Mouse (Mus musculus) heart, postnatal 0 days (tissue): ENCODE data around the gene Cdk6. TPM values are rescaled to one million over a fixed set of nuclear protein-coding genes. Genes with fewer than 3 reads are reported as not detected.
"Not testable (repeated sequence)": the region's sequence is repeated elsewhere in the genome, so short reads cannot be mapped to it uniquely, and the experiment has no call there.

Experiments used
- ATAC-seq: fragments of 200-750 bp; cut with Nextera tagmentation; 2 replicates; pipeline ENCODE4 v1.8.0; 2017; ENCODE audit warnings: low read depth, moderate number of reproducible peaks, moderate library complexity; ENCODE audit not compliant: insufficient read depth
- DNase-seq: peaks from one replicate; pipeline ENCODE4 v3.0.0-alpha.2; 2016; ENCODE audit warnings: low spot score
- H3K27ac ChIP-seq: fragments of 300-500 bp; sonication (generic); 2 replicates; pipeline ENCODE4 v1.5.1; 2014; ENCODE audit warnings: low read depth, mild to moderate bottlenecking
- H3K27me3 ChIP-seq: fragments of 300-500 bp; sonication (generic); 2 replicates; pipeline ENCODE4 v1.6.1; 2014; ENCODE audit warnings: low read length, mixed read lengths; ENCODE audit not compliant: control insufficient read depth, insufficient read depth
- H3K36me3 ChIP-seq: fragments of 300-500 bp; sonication (generic); replicated peaks from 2 replicates; pipeline ENCODE4 v1.6.1; 2014; ENCODE audit warnings: low read length, mixed read lengths; ENCODE audit not compliant: control insufficient read depth, insufficient read depth
- H3K4me1 ChIP-seq: fragments of 300-500 bp; sonication (generic); 2 replicates; pipeline ENCODE4 v1.6.1; 2014; ENCODE audit warnings: antibody characterized with exemption; ENCODE audit not compliant: control insufficient read depth, insufficient read depth
- H3K4me2 ChIP-seq: fragments of 300-500 bp; sonication (generic); 2 replicates; pipeline ENCODE4 v1.6.1; 2014; ENCODE audit warnings: low read depth, mild to moderate bottlenecking, low read length, moderate library complexity
- H3K4me3 ChIP-seq: fragments of 300-500 bp; sonication (generic); 2 replicates; pipeline ENCODE4 v1.5.1; 2014; ENCODE audit warnings: low read depth, low read length
- H3K9ac ChIP-seq: fragments of 300-500 bp; sonication (generic); replicated peaks from 2 replicates; pipeline ENCODE4 v1.6.1; 2014; ENCODE audit warnings: low read depth, low read length, mixed read lengths
- H3K9me3 ChIP-seq: fragments of 300-500 bp; sonication (generic); replicated peaks from 2 replicates; pipeline ENCODE4 v1.6.1; 2016; ENCODE audit warnings: low read length; ENCODE audit not compliant: control insufficient read depth
- CTCF ChIP-seq: IDR thresholded peaks from 2 replicates; pipeline ENCODE4 v1.5.1; 2016; ENCODE audit warnings: antibody characterized with exemption, control low read depth, low read depth
- EP300 ChIP-seq: IDR thresholded peaks from 2 replicates; pipeline ENCODE4 v1.6.1; 2016; ENCODE audit warnings: antibody characterized with exemption, low read depth
- WGBS: fragments of 180-500 bp; shearing (Covaris S2); extraction: QIAGEN DNeasy Blood & Tissue Kit; methylation state at CpG from one replicate; pipeline ENCODE4 v1.1.7; 2014; 5-methylcytosine and 5-hydroxymethylcytosine counted together
- polyA plus RNA-seq: library from polyadenylated mRNA; unstranded; fragments of >200 nt; fragmentation: Nextera tagmentation; extraction: Ambion mirVana; gene quantifications from 2 replicates; pipeline ENCODE4 v1.2.1, GENCODE M21; 2015
- total RNA-seq: library from RNA; depleted of rRNA; stranded (reverse); fragments of >200 nt; gene quantifications from 2 replicates; pipeline ENCODE4 v1.2.3, GENCODE M21; 2014; ENCODE audit warnings: low replicate concordance

Gene Cdk6
- total and polyA plus RNA-seq, 2 experiments from 2014 or later: 19.2 to 43.0 TPM

GRCm38 (mm10) chr5:3399784-3400494 is 58.7 kb downstream of the Cdk6 start:
- ATAC-seq (no peak), DNase-seq (no peak)
- H3K27me3 ChIP-seq: no peaks in the 10 kb centered on the region
- no peak overlapping the region for H3K9ac ChIP-seq
- no peak overlapping the region for H3K4me2 ChIP-seq
- H3K4me1 ChIP-seq: no peaks in the 10 kb centered on the region
- WGBS: 86% methylated on average over 7 of the region's 7 CpGs
- no peak overlapping the region for H3K27ac ChIP-seq
- H3K36me3 ChIP-seq: 0 out of 2 replicates have a peak, but pooled peaks cover 4% of the 10 kb centered on the region
- TF ChIP-seq EP300 (no peak), CTCF (no peak)
- no peaks in the 10 kb centered on the region for H3K9me3 ChIP-seq
- no peak overlapping the region for H3K4me3 ChIP-seq

- H3K36me3 ChIP-seq: no peaks in the 10 kb centered on the region
- no peaks in the 10 kb centered on the region for H3K27me3 ChIP-seq
- H3K4me1 ChIP-seq: no peaks in the 10 kb centered on the region
- DNase-seq (no peak), ATAC-seq (no peak)
- H3K9ac ChIP-seq: no peak overlapping the region
- H3K4me2 ChIP-seq: no peak overlapping the region
- H3K9me3 ChIP-seq: no peaks in the 10 kb centered on the region
- H3K27ac ChIP-seq: no peak overlapping the region
- TF ChIP-seq EP300 (no peak), CTCF (no peak)
- H3K4me3 ChIP-seq: no peak overlapping the region
- 63% methylated on average over 6 of the region's 6 CpGs for WGBS
Measured at GRCm38 (mm10) chr5:3405102-3405501, 63.8 kb downstream of the Cdk6 start.

GRCm38 (mm10) chr5:3405503-3405902 is 64.2 kb downstream of the Cdk6 start:
- Histone ChIP-seq H3K9me3 (no peaks in the 10 kb centered on the region), H3K27ac (no peak overlapping the region), H3K27me3 (no peaks in the 10 kb centered on the region), H3K4me2 (no peak overlapping the region), H3K9ac (no peak overlapping the region), H3K4me1 (no peaks in the 10 kb centered on the region), H3K36me3 (no peaks in the 10 kb centered on the region), H3K4me3 (no peak overlapping the region)
- WGBS: 91% methylated on average over 6 of the region's 6 CpGs
- ATAC-seq (no peak), DNase-seq (no peak)
- no peak for TF ChIP-seq EP300
- no peak for TF ChIP-seq CTCF

GRCm38 (mm10) chr5:3407926-3408325 is 66.6 kb downstream of the Cdk6 start:
- no peaks in the 10 kb centered on the region for H3K27me3 ChIP-seq
- no peaks in the 10 kb centered on the region for H3K9me3 ChIP-seq
- H3K36me3 ChIP-seq: no peaks in the 10 kb centered on the region
- DNase-seq (no peak), ATAC-seq (no peak)
- H3K4me2 ChIP-seq: no peak overlapping the region
- no peak overlapping the region for H3K4me3 ChIP-seq
- no peaks in the 10 kb centered on the region for H3K4me1 ChIP-seq
- no peak overlapping the region for H3K27ac ChIP-seq
- WGBS: 87% methylated on average over 9 of the region's 9 CpGs
- no peak for TF ChIP-seq CTCF
- no peak for TF ChIP-seq EP300
- no peak overlapping the region for H3K9ac ChIP-seq

GRCm38 (mm10) chr5:3418183-3418582 is 76.9 kb downstream of the Cdk6 start:
- ATAC-seq, H3K9me3 ChIP-seq, H3K9ac ChIP-seq, H3K36me3 ChIP-seq, H3K4me3 ChIP-seq, H3K27ac ChIP-seq, H3K27me3 ChIP-seq, H3K4me2 ChIP-seq, DNase-seq: not testable (repeated sequence)
- peaks cover 22% of the 10 kb centered on the region for H3K4me1 ChIP-seq
- WGBS: 88% methylated on average over 1 of the region's 1 CpGs
